Mouse (Mus musculus): ENCODE results near the gene Krt27.

Gene Krt27

GRCm38 (mm10) chr11:99329655-99330054, 21.2 kb downstream of the Krt27 start:
- no peak for DNase-seq (ENCODE audit: low spot score in 2 of 2)

- no peak for DNase-seq (ENCODE audit: low spot score in 2 of 2)
These were observed 28.1 kb downstream of the Krt27 start, which contains the start of gene Krt25 for GRCm38 (mm10) chr11:99322851-99323250. TSS of gene Krt25 (minus strand) at chr11:99322951.

- no peak for DNase-seq (ENCODE audit: low spot score in 2 of 2)
These were observed 29.8 kb downstream of the Krt27 start for GRCm38 (mm10) chr11:99321094-99321493.

- DNase-seq (ENCODE audit: low spot score in 2 of 2): no peak
These were observed 31.8 kb downstream of the Krt27 start for GRCm38 (mm10) chr11:99319127-99319526.

GRCm38 (mm10) chr11:99316543-99316942, 34.4 kb downstream of the Krt27 start:
- DNase-seq (ENCODE audit: low spot score in 2 of 2): no peak

GRCm38 (mm10) chr11:99314594-99314993, 36.3 kb downstream of the Krt27 start:
- DNase-seq (ENCODE audit: low spot score in 2 of 2): no peak

- no peak for DNase-seq (ENCODE audit: low spot score in 2 of 2)
These were observed 40.0 kb downstream of the Krt27 start for GRCm38 (mm10) chr11:99310882-99311281.

GRCm38 (mm10) chr11:99307579-99307978, 43.3 kb downstream of the Krt27 start:
- DNase-seq (ENCODE audit: low spot score in 2 of 2): peak; percentile 49 to 66

All from cerebellum, postnatal 4 days (tissue).